Comparison of ENCODE assay signal across 9 mouse cellular contexts in genomic region chr11:119939073-119939710, GRCm38 (mm10). TPM values are rescaled to one million over a fixed set of nuclear protein-coding genes. Genes with fewer than 3 reads are reported as not detected.
A peak's percentile ranks its signal among the peaks of the same experiment; 100 is the strongest.
DNase-seq lines count a peak whose midpoint lies in the region; ATAC-seq and TF ChIP-seq lines count a peak whose summit lies in the region.
"Had no signal": no experiment of that assay in that cellular context is flagged by ENCODE, and none has a peak within 500 bp of the region (broad histone marks: within the 10 kb centered on the region; RNA-seq: fewer than 3 reads in every experiment).

No protein-coding gene starts in this region.

- WGBS in forebrain, embryonic 12.5 days: 52% methylated on average over 8 of the region's 8 CpGs
- WGBS in forebrain, embryonic 10.5 days: 49% methylated on average over 8 of the region's 8 CpGs
- WGBS in intestine, postnatal 0 days: 37% methylated on average over 8 of the region's 8 CpGs
- 33% methylated on average over 8 of the region's 8 CpGs for WGBS in limb, embryonic 13.5 days

- H3K4me1 ChIP-seq in forebrain, embryonic 12.5 days: peaks cover 67% of the 10 kb centered on the region
- peaks cover 86% of the 10 kb centered on the region for H3K4me1 ChIP-seq in forebrain, embryonic 10.5 days
- H3K4me1 ChIP-seq in E14TG2a.4 (replicated peaks; ENCODE audit: low read depth, low read length): peaks cover 87% of the 10 kb centered on the region
- peaks cover 24% of the 10 kb centered on the region for H3K4me1 ChIP-seq in intestine, postnatal 0 days (replicated peaks; ENCODE audit: control insufficient read depth, insufficient read depth, low read length)
- H3K4me1 ChIP-seq in limb, embryonic 13.5 days: peaks cover 75% of the 10 kb centered on the region

- DNase-seq in forebrain, embryonic 10.5 days (ENCODE audit: extremely low spot score, low spot score): no peak
- DNase-seq in gastrocnemius, postnatal 14 days: no peak
- no peak for DNase-seq in heart, adult 9 months (ENCODE audit: low spot score in 2 of 2)
- no peak for DNase-seq in adrenal gland, postnatal 36 days

- H3K36me3 ChIP-seq in forebrain, embryonic 12.5 days (replicated peaks): no peaks in the 10 kb centered on the region
- H3K36me3 ChIP-seq in forebrain, embryonic 10.5 days (replicated peaks): no peaks in the 10 kb centered on the region
- peaks cover 7% of the 10 kb centered on the region; the same call in 1 of the 2 replicates for H3K36me3 ChIP-seq in E14TG2a.4 (ENCODE audit: insufficient read depth, low read length)
- no peaks in the 10 kb centered on the region for H3K36me3 ChIP-seq in intestine, postnatal 0 days (ENCODE audit: control insufficient read depth, insufficient read depth)
- H3K36me3 ChIP-seq in limb, embryonic 13.5 days: no peaks in the 10 kb centered on the region

- intact Hi-C loops in gastrocnemius, postnatal 14 days (cut with DNase I; ENCODE audit: low total_unique reads): loop anchor here (5.0 kb wide), 1 partner anchor 53 kb away; no protein-coding TSS in a partner anchor

- no peak for ATAC-seq in forebrain, embryonic 12.5 days (ENCODE audit: low FRiP score)
- ATAC-seq in intestine, postnatal 0 days: no peak
- no peak for ATAC-seq in limb, embryonic 13.5 days (ENCODE audit: low FRiP score, low read depth)

- no peak for TF ChIP-seq CTCF in E14TG2a.4 (conservative IDR thresholded peaks at IDR 0.05; ENCODE audit: low read length)
- 0 out of 2 replicates have a peak, but pooled peaks have one; percentile 2 for TF ChIP-seq CTCF in intestine, postnatal 0 days (IDR thresholded peaks at IDR 0.05; ENCODE audit: low read depth)

- H3K4me2 ChIP-seq in forebrain, embryonic 12.5 days: no peak overlapping the region; the same call in 1 of the 2 replicates
- peak overlapping the region; percentile 4; the same call in 1 of the 2 replicates for H3K4me2 ChIP-seq in intestine, postnatal 0 days (replicated peaks; ENCODE audit: low read depth)
- H3K4me2 ChIP-seq in limb, embryonic 13.5 days (replicated peaks): peak overlapping the region; percentile 14; the same call in 1 of the 2 replicates
- H3K4me2 ChIP-seq: hindbrain, embryonic 14.5 days had no signal

- H3K27me3 ChIP-seq in forebrain, embryonic 12.5 days: peaks cover 13% of the 10 kb centered on the region
- peaks cover 50% of the 10 kb centered on the region for H3K27me3 ChIP-seq in forebrain, embryonic 10.5 days (ENCODE audit: poor library complexity, severe bottlenecking)
- peaks cover 23% of the 10 kb centered on the region for H3K27me3 ChIP-seq in E14TG2a.4 (ENCODE audit: insufficient read depth, low read length)
- no peaks in the 10 kb centered on the region for H3K27me3 ChIP-seq in intestine, postnatal 0 days (replicated peaks; ENCODE audit: control insufficient read depth, insufficient read depth, low read length)
- H3K27me3 ChIP-seq in limb, embryonic 13.5 days: peaks cover 6% of the 10 kb centered on the region; the same call in 1 of the 2 replicates

- H3K9ac ChIP-seq in forebrain, embryonic 12.5 days: no peak overlapping the region
- 0 out of 2 replicates have a peak overlapping the region, but pooled peaks have one; percentile 4 for H3K9ac ChIP-seq in intestine, postnatal 0 days (ENCODE audit: low read depth, low read length)
- peak overlapping the region; percentile 51 for H3K9ac ChIP-seq in limb, embryonic 13.5 days
- H3K9ac ChIP-seq: hindbrain, embryonic 14.5 days had no signal

- H3K27ac ChIP-seq in forebrain, embryonic 12.5 days: 0 out of 2 replicates have a peak overlapping the region, but pooled peaks have one; percentile 13
- H3K27ac ChIP-seq in forebrain, embryonic 10.5 days: no peak overlapping the region
- 0 out of 2 replicates have a peak overlapping the region, but pooled peaks have one; percentile 8 for H3K27ac ChIP-seq in intestine, postnatal 0 days (ENCODE audit: low read depth, low read length)
- H3K27ac ChIP-seq in limb, embryonic 13.5 days: no peak overlapping the region
- H3K27ac ChIP-seq: hindbrain, embryonic 14.5 days had no signal

- H3K9me3 ChIP-seq in forebrain, embryonic 12.5 days: no peaks in the 10 kb centered on the region
- no peaks in the 10 kb centered on the region for H3K9me3 ChIP-seq in forebrain, embryonic 10.5 days
- no peaks in the 10 kb centered on the region for H3K9me3 ChIP-seq in E14TG2a.4 (ENCODE audit: low read length)
- H3K9me3 ChIP-seq in intestine, postnatal 0 days (ENCODE audit: control insufficient read depth): no peaks in the 10 kb centered on the region
- H3K9me3 ChIP-seq in limb, embryonic 13.5 days: no peaks in the 10 kb centered on the region

- no peak overlapping the region for H3K4me3 ChIP-seq in forebrain, embryonic 12.5 days (replicated peaks)
- no peak overlapping the region for H3K4me3 ChIP-seq in forebrain, embryonic 10.5 days
- peak overlapping the region; percentile 71 for H3K4me3 ChIP-seq in E14TG2a.4 (replicated peaks; ENCODE audit: low read length)
- no peak overlapping the region for H3K4me3 ChIP-seq in intestine, postnatal 0 days (ENCODE audit: low read depth, low read length)
- no peak overlapping the region for H3K4me3 ChIP-seq in limb, embryonic 13.5 days

RNA-seq across cellular contexts. Expression of gene Baiap2, which starts 3.4 kb away (rescaled TPM):
- 11.2 and 12.0 TPM in 2 replicates for polyA plus RNA-seq in forebrain, embryonic 12.5 days (2016; fragmentation: Nextera tagmentation; extraction: Ambion mirVana)
- 9.6 and 11.1 TPM in 2 replicates for polyA plus RNA-seq in forebrain, embryonic 10.5 days (2016; fragmentation: Nextera tagmentation; extraction: Ambion mirVana)
- 4.2 and 4.3 TPM in 2 replicates for polyA plus RNA-seq in intestine, postnatal 0 days (2015; fragmentation: Nextera tagmentation; extraction: Ambion mirVana)
- 16.6 and 16.8 TPM in 2 replicates for polyA plus RNA-seq in limb, embryonic 13.5 days (2015; fragmentation: Nextera tagmentation; extraction: Ambion mirVana)
- total RNA-seq in gastrocnemius, postnatal 14 days (2021): 1 to 10 TPM; 3.4 to 3.9 TPM
- 10 to 100 TPM; 11.3 to 24.0 TPM for total RNA-seq in adrenal gland, postnatal 36 days (2021)

RNA-seq across cellular contexts. Expression of gene Chmp6, which starts 26.0 kb away (rescaled TPM):
- polyA plus RNA-seq in forebrain, embryonic 12.5 days (2016; fragmentation: Nextera tagmentation; extraction: Ambion mirVana): 100 TPM in 2 replicates
- polyA plus RNA-seq in forebrain, embryonic 10.5 days (2016; fragmentation: Nextera tagmentation; extraction: Ambion mirVana): 114 and 124 TPM in 2 replicates
- polyA plus RNA-seq in intestine, postnatal 0 days (2015; fragmentation: Nextera tagmentation; extraction: Ambion mirVana): 121 and 123 TPM in 2 replicates
- polyA plus RNA-seq in limb, embryonic 13.5 days (2015; fragmentation: Nextera tagmentation; extraction: Ambion mirVana): 112 TPM in 2 replicates
- total RNA-seq in gastrocnemius, postnatal 14 days (2021): 10 to 100 TPM; 22.7 to 25.2 TPM
- 10 to 100 TPM; 31.9 to 37.6 TPM for total RNA-seq in adrenal gland, postnatal 36 days (2021)

Comparison
In these comparisons a context has a peak if more than half of its experiments do, and no peak if none do; other contexts are left out.
1. H3K27ac ChIP-seq: peak in forebrain, embryonic 12.5 days (single experiment) and intestine, postnatal 0 days (single experiment); none in forebrain, embryonic 10.5 days (single experiment) and limb, embryonic 13.5 days (single experiment).